Mouse (Mus musculus): ENCODE results near the gene Rfx4. TPM values are rescaled to one million over a fixed set of nuclear protein-coding genes. Genes with fewer than 3 reads are reported as not detected.

The Rfx4 gene
- total RNA-seq, 2 experiments from 2014 or later, result 9.4 to 10.1 TPM

- no peak for DNase-seq
- intact Hi-C loops (cut with DNase I), result no loop called here
Observed at GRCm38 (mm10) chr10:84858806-84859496, 103.1 kb downstream of the Rfx4 start.

GRCm38 (mm10) chr10:84859556-84860380, 103.9 kb downstream of the Rfx4 start:
- DNase-seq, result no peak
- intact Hi-C loops (cut with DNase I), result no loop called here

GRCm38 (mm10) chr10:84863488-84863887, 107.6 kb downstream of the Rfx4 start:
- intact Hi-C loops (cut with DNase I), result no loop called here
- no peak for DNase-seq

GRCm38 (mm10) chr10:84867577-84867976, 111.7 kb downstream of the Rfx4 start:
- no peak for DNase-seq
- intact Hi-C loops (cut with DNase I), result no loop called here

- intact Hi-C loops (cut with DNase I), result no loop called here
- DNase-seq, result no peak
Observed at GRCm38 (mm10) chr10:84871285-84871684, 115.4 kb downstream of the Rfx4 start.

GRCm38 (mm10) chr10:84871921-84872320, 116.1 kb downstream of the Rfx4 start:
- intact Hi-C loops (cut with DNase I), result no loop called here
- no peak for DNase-seq

- intact Hi-C loops (cut with DNase I), result no loop called here
- DNase-seq, result no peak
Observed at GRCm38 (mm10) chr10:84879823-84880571, 124.1 kb downstream of the Rfx4 start.

GRCm38 (mm10) chr10:84882528-84882927, 126.7 kb downstream of the Rfx4 start:
- DNase-seq, result no peak
- intact Hi-C loops (cut with DNase I), result no loop called here

- intact Hi-C loops (cut with DNase I), result no loop called here
- no peak for DNase-seq
Observed at GRCm38 (mm10) chr10:84885341-84885884, 129.6 kb downstream of the Rfx4 start.

GRCm38 (mm10) chr10:84886221-84886627, 130.4 kb downstream of the Rfx4 start:
- intact Hi-C loops (cut with DNase I), result no loop called here
- DNase-seq, result no peak

GRCm38 (mm10) chr10:84886785-84887184, 130.9 kb downstream of the Rfx4 start:
- intact Hi-C loops (cut with DNase I), result no loop called here
- no peak for DNase-seq

- intact Hi-C loops (cut with DNase I), result no loop called here
- DNase-seq, result peak; percentile 30
Observed at GRCm38 (mm10) chr10:84889096-84889846, 133.4 kb downstream of the Rfx4 start.

- DNase-seq, result no peak
- intact Hi-C loops (cut with DNase I), result no loop called here
Observed at GRCm38 (mm10) chr10:84895810-84896358, 140.0 kb downstream of the Rfx4 start.

- intact Hi-C loops (cut with DNase I), result no loop called here
- DNase-seq, result no peak
Observed at GRCm38 (mm10) chr10:84896941-84897930, 141.4 kb downstream of the Rfx4 start.

GRCm38 (mm10) chr10:84898144-84898979, 142.5 kb downstream of the Rfx4 start:
- DNase-seq, result no peak
- intact Hi-C loops (cut with DNase I), result no loop called here

- intact Hi-C loops (cut with DNase I), result no loop called here
- DNase-seq, result no peak
Observed at GRCm38 (mm10) chr10:84901676-84902075, 145.8 kb downstream of the Rfx4 start.

GRCm38 (mm10) chr10:84902213-84902612, 146.4 kb downstream of the Rfx4 start:
- intact Hi-C loops (cut with DNase I), result no loop called here
- DNase-seq, result no peak

GRCm38 (mm10) chr10:84903307-84903706, 147.4 kb downstream of the Rfx4 start:
- intact Hi-C loops (cut with DNase I), result no loop called here
- DNase-seq, result peak; percentile 65

Measured in left cerebral cortex, postnatal 4 days (tissue).